Mouse (Mus musculus): ENCODE data around the gene Gm11096.

The Gm11096 gene

GRCm38 (mm10) chr17:81441463-81441862, at the start of gene Gm11096:
Gene Gm11096 (plus strand): TSS chr17:81441763.
- in situ Hi-C loops (cut with MseI, MboI) = no loop called here

- in situ Hi-C loops (cut with MseI, MboI) = no loop called here
These were observed 48.5 kb upstream of the Gm11096 start for GRCm38 (mm10) chr17:81393040-81393439.

GRCm38 (mm10) chr17:81394124-81394523, 47.4 kb upstream of the Gm11096 start:
- in situ Hi-C loops (cut with MseI, MboI) = no loop called here

- in situ Hi-C loops (cut with MseI, MboI) = no loop called here
These were observed 44.1 kb upstream of the Gm11096 start for GRCm38 (mm10) chr17:81397434-81397833.

- in situ Hi-C loops (cut with MseI, MboI) = no loop called here
These were observed 41.2 kb upstream of the Gm11096 start for GRCm38 (mm10) chr17:81400377-81400776.

GRCm38 (mm10) chr17:81402636-81403035, 38.9 kb upstream of the Gm11096 start:
- in situ Hi-C loops (cut with MseI, MboI) = no loop called here

GRCm38 (mm10) chr17:81403121-81403520, 38.4 kb upstream of the Gm11096 start:
- in situ Hi-C loops (cut with MseI, MboI) = no loop called here

GRCm38 (mm10) chr17:81404225-81404624, 37.3 kb upstream of the Gm11096 start:
- in situ Hi-C loops (cut with MseI, MboI) = no loop called here

GRCm38 (mm10) chr17:81412736-81413135, 28.8 kb upstream of the Gm11096 start:
- in situ Hi-C loops (cut with MseI, MboI) = no loop called here

- in situ Hi-C loops (cut with MseI, MboI) = no loop called here
These were observed 25.0 kb upstream of the Gm11096 start for GRCm38 (mm10) chr17:81416361-81417114.

GRCm38 (mm10) chr17:81419802-81420459, 21.6 kb upstream of the Gm11096 start:
- in situ Hi-C loops (cut with MseI, MboI) = no loop called here

GRCm38 (mm10) chr17:81424256-81424912, 17.2 kb upstream of the Gm11096 start:
- in situ Hi-C loops (cut with MseI, MboI) = no loop called here

GRCm38 (mm10) chr17:81427245-81427644, 14.3 kb upstream of the Gm11096 start:
- in situ Hi-C loops (cut with MseI, MboI) = no loop called here

GRCm38 (mm10) chr17:81432733-81433132, 8.8 kb upstream of the Gm11096 start:
- in situ Hi-C loops (cut with MseI, MboI) = no loop called here

- in situ Hi-C loops (cut with MseI, MboI) = no loop called here
These were observed 8.4 kb upstream of the Gm11096 start for GRCm38 (mm10) chr17:81433148-81433547.

GRCm38 (mm10) chr17:81455269-81455668, 13.7 kb downstream of the Gm11096 start:
- in situ Hi-C loops (cut with MseI, MboI) = no loop called here

- in situ Hi-C loops (cut with MseI, MboI) = no loop called here
These were observed 14.4 kb downstream of the Gm11096 start for GRCm38 (mm10) chr17:81455977-81456376.

GRCm38 (mm10) chr17:81459379-81459778, 17.8 kb downstream of the Gm11096 start:
- in situ Hi-C loops (cut with MseI, MboI) = no loop called here

GRCm38 (mm10) chr17:81468941-81469340, 27.4 kb downstream of the Gm11096 start:
- in situ Hi-C loops (cut with MseI, MboI) = no loop called here

- in situ Hi-C loops (cut with MseI, MboI) = no loop called here
These were observed 31.8 kb downstream of the Gm11096 start for GRCm38 (mm10) chr17:81473363-81473762.

- in situ Hi-C loops (cut with MseI, MboI) = no loop called here
These were observed 35.9 kb downstream of the Gm11096 start for GRCm38 (mm10) chr17:81477420-81477819.

GRCm38 (mm10) chr17:81479807-81480206, 38.2 kb downstream of the Gm11096 start:
- in situ Hi-C loops (cut with MseI, MboI) = no loop called here

All from mouse trophoblast stem cell (cell line).